Comparison of ENCODE assay signal across 19 mouse cellular contexts in genomic region chr11:113049593-113049992, GRCm38 (mm10).
DNase-seq lines count a peak whose midpoint lies in the region; ATAC-seq and TF ChIP-seq lines count a peak whose summit lies in the region.
"Had no signal": no experiment of that assay in that cellular context is flagged by ENCODE, and none has a peak within 500 bp of the region (broad histone marks: within the 10 kb centered on the region; RNA-seq: fewer than 3 reads in every experiment).

No protein-coding gene starts in this region.

- H3K27ac ChIP-seq in gastrocnemius, adult 2 months: no peak overlapping the region
- H3K27ac ChIP-seq in kidney, embryonic 15.5 days: no peak overlapping the region
- no peak overlapping the region for H3K27ac ChIP-seq in kidney, embryonic 14.5 days (ENCODE audit: low read depth, low read length)
- no peak overlapping the region for H3K27ac ChIP-seq in stomach, embryonic 16.5 days (ENCODE audit: low read length)
- H3K27ac ChIP-seq: embryonic facial prominence, embryonic 15.5 days had no signal

- CTCF ChIA-PET in Patski (lab: Charles Lee): interaction anchor here (1.3 kb wide), 1 partner anchor 16 kb away, joined by 5 read pairs; no protein-coding TSS in a partner anchor

- H3K9ac ChIP-seq in kidney, embryonic 15.5 days: no peak overlapping the region
- H3K9ac ChIP-seq in kidney, embryonic 14.5 days (ENCODE audit: low read depth, low read length): no peak overlapping the region
- H3K9ac ChIP-seq in stomach, embryonic 16.5 days (ENCODE audit: low read length): no peak overlapping the region
- H3K9ac ChIP-seq: embryonic facial prominence, embryonic 15.5 days had no signal

- no peak overlapping the region for H3K4me2 ChIP-seq in kidney, embryonic 15.5 days
- H3K4me2 ChIP-seq in kidney, embryonic 14.5 days (replicated peaks; ENCODE audit: low read depth, low read length): no peak overlapping the region
- no peak overlapping the region for H3K4me2 ChIP-seq in stomach, embryonic 16.5 days (ENCODE audit: low read depth, low read length)
- H3K4me2 ChIP-seq: embryonic facial prominence, embryonic 15.5 days; heart, embryonic 11.5 days had no signal

- H3K4me1 ChIP-seq in kidney, embryonic 15.5 days: peaks cover 41% of the 10 kb centered on the region
- H3K4me1 ChIP-seq in kidney, embryonic 14.5 days (ENCODE audit: control insufficient read depth, insufficient read depth, low read length): peaks cover 18% of the 10 kb centered on the region
- H3K4me1 ChIP-seq in stomach, embryonic 16.5 days (ENCODE audit: control insufficient read depth, insufficient read depth, low read length): 0 out of 2 replicates have a peak, but pooled peaks cover 7% of the 10 kb centered on the region

- H3K27me3 ChIP-seq in kidney, embryonic 15.5 days: no peaks in the 10 kb centered on the region; the same call in 1 of the 2 replicates
- H3K27me3 ChIP-seq in kidney, embryonic 14.5 days (ENCODE audit: control insufficient read depth, insufficient read depth, low read length): no peaks in the 10 kb centered on the region
- H3K27me3 ChIP-seq in Patski: no peaks in the 10 kb centered on the region
- no peaks in the 10 kb centered on the region for H3K27me3 ChIP-seq in stomach, embryonic 16.5 days (ENCODE audit: control insufficient read depth, insufficient read depth, low read length)
- H3K27me3 ChIP-seq: embryonic facial prominence, embryonic 15.5 days had no signal

- H3K4me3 ChIP-seq in gastrocnemius, adult 2 months: no peak overlapping the region
- no peak overlapping the region for H3K4me3 ChIP-seq in kidney, embryonic 15.5 days (replicated peaks)
- H3K4me3 ChIP-seq in kidney, embryonic 14.5 days (ENCODE audit: low read length): no peak overlapping the region
- H3K4me3 ChIP-seq in stomach, embryonic 16.5 days (replicated peaks; ENCODE audit: low read length): no peak overlapping the region
- H3K4me3 ChIP-seq: embryonic facial prominence, embryonic 15.5 days; erythroblast, embryonic 14.5 days had no signal

- TF ChIP-seq CTCF in gastrocnemius, adult 2 months (IDR thresholded peaks at IDR 0.05): no peak
- no peak for TF ChIP-seq CTCF in Patski (IDR thresholded peaks at IDR 0.05)

- H3K36me3 ChIP-seq in kidney, embryonic 15.5 days: no peaks in the 10 kb centered on the region
- H3K36me3 ChIP-seq in kidney, embryonic 14.5 days (ENCODE audit: control insufficient read depth, insufficient read depth, low read length): no peaks in the 10 kb centered on the region
- H3K36me3 ChIP-seq in stomach, embryonic 16.5 days (ENCODE audit: control insufficient read depth, insufficient read depth, low read length): no peaks in the 10 kb centered on the region
- H3K36me3 ChIP-seq: embryonic facial prominence, embryonic 15.5 days had no signal

- DNase-seq in gastrocnemius, adult 2 months: peak; percentile 5
- no peak for DNase-seq in gastrocnemius, postnatal 36 days
- DNase-seq in Patski (ENCODE audit: low read depth, low spot score): no peak
- no peak for DNase-seq in urinary bladder, postnatal 25 days (ENCODE audit: low spot score)
- no peak for DNase-seq in frontal cortex, adult 2 months (ENCODE audit: extremely low spot score in 1 of 2, low spot score in 1 of 2)
- DNase-seq: adrenal gland, adult 8-10 months; adrenal gland, postnatal 36 days; cerebellum, adult 2 months; cerebellum, postnatal 10 days; heart, adult 18-20 months had no signal

- 0 out of 2 replicates have a peak, but pooled peaks have one; percentile 17 for ATAC-seq in kidney, embryonic 15.5 days (replicated peaks; ENCODE audit: low FRiP score)
- no peak for ATAC-seq in kidney, embryonic 14.5 days (ENCODE audit: low FRiP score, low TSS enrichment)
- ATAC-seq in Patski: peak; percentile 51
- ATAC-seq in stomach, embryonic 16.5 days (ENCODE audit: insufficient read depth, low FRiP score): peak; percentile 57; the same call in 1 of the 2 replicates
- ATAC-seq: forebrain, embryonic 16.5 days; hindbrain, embryonic 16.5 days; inflammation-experienced regulatory T-cells, adult 6 months had no signal

- in situ Hi-C loops in Patski (cut with MboI; ENCODE audit: low pct_unique_long_range_greater_than_20kb): no loop called here

- H3K9me3 ChIP-seq in kidney, embryonic 15.5 days (replicated peaks): no peaks in the 10 kb centered on the region
- no peaks in the 10 kb centered on the region for H3K9me3 ChIP-seq in kidney, embryonic 14.5 days (ENCODE audit: control insufficient read depth, low read length)
- H3K9me3 ChIP-seq in stomach, embryonic 16.5 days (replicated peaks; ENCODE audit: control insufficient read depth, low read length): no peaks in the 10 kb centered on the region
- H3K9me3 ChIP-seq: embryonic facial prominence, embryonic 15.5 days had no signal

- intact Hi-C loops in gastrocnemius, adult 2 months (cut with DNase I): no loop called here
- intact Hi-C loops in gastrocnemius, postnatal 36 days (cut with DNase I): no loop called here

- POLR2A ChIA-PET in Patski (lab: Charles Lee): no interaction called here

- 58% methylated on average over 8 of the region's 8 CpGs for WGBS in kidney, embryonic 15.5 days
- WGBS in kidney, embryonic 14.5 days: 61% methylated on average over 8 of the region's 8 CpGs
- WGBS in stomach, embryonic 16.5 days: 54% methylated on average over 8 of the region's 8 CpGs
